Mouse (Mus musculus): ENCODE data around the gene Gsg1l.

GRCm38 (mm10) chr7:125976695-125977094 lies 105.5 kb downstream of the Gsg1l start:
- TF ChIP-seq CTCF (IDR thresholded peaks at IDR 0.05; ENCODE audit: low read depth, low read length) (no peak), GATA1 (IDR thresholded peaks at IDR 0.05; ENCODE audit: borderline replicate concordance, low read length) (no peak)
